32 mouse cellular contexts compared by ENCODE assay signal in the genomic region with DNA sequence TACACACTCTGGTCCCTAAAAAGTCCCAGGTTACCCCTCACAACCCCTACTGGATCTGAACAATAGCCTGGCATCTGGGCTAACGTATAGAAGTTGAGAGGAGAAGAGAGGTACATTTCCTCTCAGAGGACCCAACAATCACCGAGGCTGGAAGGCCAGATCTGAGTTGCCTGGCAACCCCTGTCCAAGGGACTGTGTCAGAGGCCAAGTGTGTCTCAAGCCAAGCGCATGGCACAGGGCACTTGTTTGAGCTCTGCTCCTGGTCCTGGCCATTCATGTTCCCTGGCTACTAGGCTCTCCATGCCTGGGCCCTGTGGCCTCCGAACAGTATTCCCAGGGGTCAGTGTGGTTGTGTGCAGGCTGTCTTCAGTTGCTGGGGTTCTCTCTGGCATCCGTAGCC. TPM values are rescaled to one million over a fixed set of nuclear protein-coding genes. Genes with fewer than 3 reads are reported as not detected.
DNase-seq lines count a peak whose midpoint lies in the region; ATAC-seq and TF ChIP-seq lines count a peak whose summit lies in the region.
"Had no signal": no experiment of that assay in that cellular context is flagged by ENCODE, and none has a peak within 500 bp of the region (broad histone marks: within the 10 kb centered on the region; RNA-seq: fewer than 3 reads in every experiment).

No protein-coding gene starts in this region.

- peak; percentile 72 for DNase-seq in adrenal gland, adult 2 months
- DNase-seq in adrenal gland, adult 8-10 months: no peak
- DNase-seq in adrenal gland, postnatal 36 days: peak; percentile 63 to 71
- DNase-seq in adrenal gland, postnatal 4 days (ENCODE audit: low spot score in 2 of 2): no peak
- peak; percentile 23 for DNase-seq in liver, adult 2 months (ENCODE audit: extremely low read depth, low read depth, low spot score)
- DNase-seq in liver, embryonic 11.5 days (ENCODE audit: low spot score): no peak
- DNase-seq: cerebellum, adult 11 months; cerebellum, adult 2 months; cerebellum, adult 9-11 months; cerebellum, postnatal 25 days; forebrain, postnatal 0 days; gastrocnemius, adult 2 months; gastrocnemius, postnatal 14 days; heart, adult 11 months; heart, postnatal 10 days; heart, postnatal 4 days; kidney, adult 11 months; kidney, adult 8-10 months had no signal

- no peaks in the 10 kb centered on the region for H3K27me3 ChIP-seq in liver, adult 2 months (ENCODE audit: control insufficient read depth, insufficient read depth, low read length)
- H3K27me3 ChIP-seq in liver, embryonic 11.5 days (replicated peaks; ENCODE audit: control insufficient read depth, insufficient read depth, low read length): 0 out of 2 replicates have a peak, but pooled peaks cover 3% of the 10 kb centered on the region
- H3K27me3 ChIP-seq: intestine, embryonic 15.5 days; Patski had no signal

- H3K4me3 ChIP-seq in liver, adult 2 months (ENCODE audit: insufficient read depth, low read depth, low read length): no peak overlapping the region
- no peak overlapping the region for H3K4me3 ChIP-seq in liver, embryonic 11.5 days (ENCODE audit: low read depth, low read length)
- H3K4me3 ChIP-seq: embryonic facial prominence, embryonic 12.5 days; embryonic facial prominence, embryonic 15.5 days; gastrocnemius, adult 2 months; heart, embryonic 12.5 days; heart, embryonic 15.5 days; hindbrain, embryonic 12.5 days; intestine, embryonic 15.5 days had no signal

- no peaks in the 10 kb centered on the region for H3K36me3 ChIP-seq in liver, adult 2 months (ENCODE audit: control insufficient read depth, insufficient read depth, low read length)
- no peaks in the 10 kb centered on the region for H3K36me3 ChIP-seq in liver, embryonic 11.5 days (ENCODE audit: control insufficient read depth, insufficient read depth, low read length)
- H3K36me3 ChIP-seq: embryonic facial prominence, embryonic 12.5 days; embryonic facial prominence, embryonic 15.5 days; G1E; heart, embryonic 12.5 days; heart, embryonic 15.5 days; hindbrain, embryonic 12.5 days; intestine, embryonic 15.5 days had no signal

- no peak overlapping the region for H3K9ac ChIP-seq in liver, adult 2 months (ENCODE audit: low read depth, low read length)
- H3K9ac ChIP-seq in liver, embryonic 11.5 days (ENCODE audit: low read depth, low read length): no peak overlapping the region
- H3K9ac ChIP-seq: embryonic facial prominence, embryonic 12.5 days; embryonic facial prominence, embryonic 15.5 days; forebrain, postnatal 0 days; heart, embryonic 12.5 days; heart, embryonic 15.5 days; hindbrain, embryonic 12.5 days; intestine, embryonic 15.5 days had no signal

- H3K4me1 ChIP-seq in liver, adult 2 months (ENCODE audit: control insufficient read depth, insufficient read depth, low read length): no peaks in the 10 kb centered on the region
- H3K4me1 ChIP-seq in liver, embryonic 11.5 days (replicated peaks; ENCODE audit: control insufficient read depth, insufficient read depth, low read length): no peaks in the 10 kb centered on the region

- no peak for TF ChIP-seq CTCF in liver, adult 2 months (IDR thresholded peaks at IDR 0.05; ENCODE audit: low read depth, low read length)

- 76% methylated on average over 5 of the region's 5 CpGs for WGBS in liver, adult 2 months
- 81% methylated on average over 5 of the region's 5 CpGs for WGBS in liver, embryonic 11.5 days

- TF ChIP-seq POLR2A in liver, adult 2 months (IDR thresholded peaks at IDR 0.05; ENCODE audit: extremely low read depth, insufficient read depth, low read length): no peak

- no peaks in the 10 kb centered on the region for H3K79me2 ChIP-seq in liver, adult 2 months (ENCODE audit: control insufficient read depth, insufficient read depth, low read length)

- H3K9me3 ChIP-seq in liver, embryonic 11.5 days (ENCODE audit: control insufficient read depth, low read length): no peaks in the 10 kb centered on the region
- H3K9me3 ChIP-seq: embryonic facial prominence, embryonic 12.5 days; embryonic facial prominence, embryonic 15.5 days; G1E; heart, embryonic 12.5 days; heart, embryonic 15.5 days; hindbrain, embryonic 12.5 days; intestine, embryonic 15.5 days had no signal

- H3K4me2 ChIP-seq in liver, embryonic 11.5 days: no peak overlapping the region
- H3K4me2 ChIP-seq: embryonic facial prominence, embryonic 12.5 days; embryonic facial prominence, embryonic 15.5 days; heart, embryonic 12.5 days; heart, embryonic 15.5 days; hindbrain, embryonic 12.5 days; intestine, embryonic 15.5 days had no signal

- H3K27ac ChIP-seq in liver, adult 2 months (replicated peaks; ENCODE audit: insufficient read depth, low read depth, low read length): no peak overlapping the region
- H3K27ac ChIP-seq in liver, embryonic 11.5 days (ENCODE audit: low read depth, low read length): no peak overlapping the region
- H3K27ac ChIP-seq: embryonic facial prominence, embryonic 12.5 days; embryonic facial prominence, embryonic 15.5 days; gastrocnemius, adult 2 months; heart, embryonic 15.5 days; hindbrain, embryonic 12.5 days; intestine, embryonic 15.5 days had no signal

- ATAC-seq in liver, embryonic 11.5 days (replicated peaks; ENCODE audit: low FRiP score): no peak
- ATAC-seq: forebrain, embryonic 14.5 days; forebrain, postnatal 0 days; hindbrain, embryonic 16.5 days; intestine, embryonic 15.5 days; Patski had no signal

RNA-seq across cellular contexts. Expression of gene A530016L24Rik, which starts 6.9 kb away (rescaled TPM):
- total RNA-seq in adrenal gland, adult 2 months (2021): 10 to 100 TPM; 40.0 to 45.4 TPM
- 61.5 and 92.3 TPM in 2 replicates for polyA plus RNA-seq in adrenal gland, adult 2 months (2012; rRNA removed)
- total RNA-seq in adrenal gland, adult 8-10 months (2022): 10 to 100 TPM; 15.9 to 41.5 (median 18.6) TPM
- total RNA-seq in adrenal gland, postnatal 36 days (2021): 10 to 100 TPM; 21.7 to 41.5 TPM
- total RNA-seq in adrenal gland, postnatal 4 days (2021): 1 to 10 TPM; 9.1 to 9.8 TPM
- total RNA-seq in liver, adult 2 months (2014; rRNA removed): 0.07 and 0.09 TPM in 2 replicates
- 0.07 TPM in 2 replicates for polyA plus RNA-seq in liver, adult 2 months (2012; rRNA removed)
- polyA plus RNA-seq in liver, embryonic 11.5 days (2014; fragmentation: Nextera tagmentation; extraction: Ambion mirVana): 0.11 and 0.12 TPM in 2 replicates
- total RNA-seq: CH12.LX; common myeloid progenitor, adult 5-6 weeks had no signal
- polyA plus RNA-seq: embryonic facial prominence, embryonic 12.5 days; forebrain, embryonic 11.5 days; forebrain, postnatal 0 days; G1E had no signal

RNA-seq across cellular contexts. Expression of gene Tmem179, which starts 20.4 kb away (rescaled TPM):
- total RNA-seq in adrenal gland, adult 2 months (2021): 10 to 100 TPM in 1 of 2 experiments, 1 to 10 TPM in 1; 2.7 to 10.5 TPM
- polyA plus RNA-seq in adrenal gland, adult 2 months (2012; rRNA removed): 6.1 and 8.8 TPM in 2 replicates
- total RNA-seq in adrenal gland, adult 8-10 months (2022): 10 to 100 TPM in 2 of 4 experiments, 1 to 10 TPM in 2; 9.5 to 15.5 (median 10.5) TPM
- total RNA-seq in adrenal gland, postnatal 36 days (2021): 1 to 10 TPM; 4.3 to 5.6 TPM
- total RNA-seq in adrenal gland, postnatal 4 days (2021): 1 to 10 TPM; 5.8 to 6.6 TPM
- total RNA-seq in liver, adult 2 months (2014; rRNA removed): 0.07 TPM in 1 of 2 replicates, not detected in the other
- polyA plus RNA-seq in liver, adult 2 months (2012; rRNA removed): not detected in 2 replicates
- polyA plus RNA-seq in liver, embryonic 11.5 days (2014; fragmentation: Nextera tagmentation; extraction: Ambion mirVana): 0.70 and 0.71 TPM in 2 replicates
- total RNA-seq: CH12.LX; common myeloid progenitor, adult 5-6 weeks; G1E; gastrocnemius, adult 2 months; gastrocnemius, postnatal 14 days; heart, adult 8-10 months; heart, postnatal 10 days had no signal

Comparison
In these comparisons a context has a peak if more than half of its experiments do, and no peak if none do; other contexts are left out.
1. DNase-seq: peak in adrenal gland, adult 2 months (single experiment), adrenal gland, postnatal 36 days (2 of 2) and liver, adult 2 months (single experiment); none in adrenal gland, adult 8-10 months (single experiment), adrenal gland, postnatal 4 days (0 of 2) and liver, embryonic 11.5 days (single experiment).